Mouse (Mus musculus): Measurements from ENCODE around the gene Scaf1. TPM values are rescaled to one million over a fixed set of nuclear protein-coding genes. Genes with fewer than 3 reads are reported as not detected.

The Scaf1 gene
- total RNA-seq, 4 experiments from 2014 or later, result 163 to 173 (median 167) TPM

GRCm38 (mm10) chr7:45015344-45015956, 713 bp downstream of the Scaf1 start:
- DNase-seq (ENCODE audit: low spot score in 2 of 2), result no peak

DNA sequence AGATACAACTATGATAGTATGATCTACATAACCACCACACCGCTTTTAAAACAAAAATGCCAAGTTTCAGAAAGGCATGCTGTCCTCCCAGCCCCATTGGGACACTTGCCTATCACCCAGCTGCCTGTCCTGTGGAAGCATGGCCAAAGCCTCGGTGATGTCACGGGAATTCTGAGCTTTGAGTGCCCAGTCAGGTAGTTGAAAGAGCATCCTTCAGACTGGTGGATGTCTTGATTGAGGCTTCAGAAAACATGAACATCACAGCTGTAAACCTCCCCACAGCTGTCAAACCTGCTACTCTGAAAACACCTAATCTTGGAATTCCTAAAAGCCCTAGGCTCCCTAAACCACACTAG, 2.1 kb downstream of the Scaf1 start:
- no peak for DNase-seq (ENCODE audit: low spot score in 2 of 2)

GRCm38 (mm10) chr7:45013366-45014095, 2.6 kb downstream of the Scaf1 start:
- DNase-seq (ENCODE audit: low spot score in 2 of 2), result no peak

DNA sequence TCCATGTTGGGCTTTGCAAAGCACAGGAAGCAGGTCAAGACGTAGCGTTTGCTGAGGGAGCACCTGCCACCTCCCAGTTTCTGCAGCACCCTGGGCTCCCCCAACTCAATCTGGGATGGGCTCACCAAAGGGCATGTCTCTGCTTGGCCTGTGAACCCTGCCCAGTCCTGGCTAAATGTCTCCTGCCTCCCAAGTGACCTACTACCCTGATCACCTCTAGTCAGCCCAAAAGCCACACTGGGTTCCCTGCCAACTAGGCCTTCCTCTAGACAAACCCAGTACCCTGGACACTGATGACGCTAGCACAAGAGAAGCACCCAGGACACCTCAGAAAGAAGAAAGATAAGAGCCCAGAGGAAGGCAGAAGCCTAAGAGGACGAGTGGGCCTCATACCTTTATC, 3.3 kb downstream of the Scaf1 start:
- DNase-seq (ENCODE audit: low spot score in 2 of 2), result no peak

- no peak for DNase-seq (ENCODE audit: low spot score in 2 of 2)
Observed at GRCm38 (mm10) chr7:45012011-45012410, 4.2 kb downstream of the Scaf1 start.

- DNase-seq (ENCODE audit: low spot score in 2 of 2), result no peak
Observed at GRCm38 (mm10) chr7:45008411-45008810, 7.8 kb downstream of the Scaf1 start.

DNA sequence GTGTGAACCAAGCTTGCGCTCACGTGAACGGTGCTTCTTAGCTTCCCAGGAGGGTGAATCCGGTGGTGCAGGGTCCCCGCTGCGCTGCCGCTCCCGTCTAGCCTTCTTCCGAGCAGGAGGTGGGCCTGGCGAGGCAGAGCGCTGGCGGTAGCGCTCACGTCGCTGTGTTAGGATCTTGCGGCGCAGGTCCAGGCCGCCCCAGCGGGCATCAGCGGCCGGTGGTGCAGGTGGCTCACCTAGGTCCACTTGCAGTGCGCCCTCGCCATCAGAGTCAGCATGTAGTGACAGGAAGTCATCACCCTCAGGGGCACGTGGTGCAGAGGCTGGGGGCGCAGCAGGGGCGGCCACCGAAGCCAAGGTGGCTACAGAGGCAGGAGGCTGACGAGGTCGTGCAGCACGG, 8.3 kb downstream of the Scaf1 start:
- no peak for DNase-seq (ENCODE audit: low spot score in 2 of 2)

DNA sequence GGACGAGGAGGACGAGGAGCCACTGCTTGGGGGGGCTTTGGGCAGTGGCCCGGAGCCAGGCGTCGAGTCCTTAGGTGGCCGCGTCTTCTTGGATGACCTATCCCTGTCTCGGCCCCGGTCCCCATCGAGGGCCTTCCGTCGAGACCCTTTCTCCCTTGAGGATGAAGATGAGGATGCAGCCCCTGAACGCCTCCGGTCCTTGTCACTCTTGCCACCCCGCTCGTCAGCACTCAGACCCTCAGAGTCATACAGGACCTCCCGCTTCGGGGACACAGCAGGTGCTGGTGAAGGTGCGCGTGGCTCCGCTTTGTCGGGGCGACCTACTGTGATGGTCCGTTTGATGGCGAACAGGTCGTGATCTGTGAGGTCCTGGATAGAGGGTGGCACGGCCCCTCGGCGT, 9.0 kb downstream of the Scaf1 start:
- no peak for DNase-seq (ENCODE audit: low spot score in 2 of 2)

- no peak for DNase-seq (ENCODE audit: low spot score in 2 of 2)
Observed at GRCm38 (mm10) chr7:45006503-45006902, 9.7 kb downstream of the Scaf1 start.

DNA sequence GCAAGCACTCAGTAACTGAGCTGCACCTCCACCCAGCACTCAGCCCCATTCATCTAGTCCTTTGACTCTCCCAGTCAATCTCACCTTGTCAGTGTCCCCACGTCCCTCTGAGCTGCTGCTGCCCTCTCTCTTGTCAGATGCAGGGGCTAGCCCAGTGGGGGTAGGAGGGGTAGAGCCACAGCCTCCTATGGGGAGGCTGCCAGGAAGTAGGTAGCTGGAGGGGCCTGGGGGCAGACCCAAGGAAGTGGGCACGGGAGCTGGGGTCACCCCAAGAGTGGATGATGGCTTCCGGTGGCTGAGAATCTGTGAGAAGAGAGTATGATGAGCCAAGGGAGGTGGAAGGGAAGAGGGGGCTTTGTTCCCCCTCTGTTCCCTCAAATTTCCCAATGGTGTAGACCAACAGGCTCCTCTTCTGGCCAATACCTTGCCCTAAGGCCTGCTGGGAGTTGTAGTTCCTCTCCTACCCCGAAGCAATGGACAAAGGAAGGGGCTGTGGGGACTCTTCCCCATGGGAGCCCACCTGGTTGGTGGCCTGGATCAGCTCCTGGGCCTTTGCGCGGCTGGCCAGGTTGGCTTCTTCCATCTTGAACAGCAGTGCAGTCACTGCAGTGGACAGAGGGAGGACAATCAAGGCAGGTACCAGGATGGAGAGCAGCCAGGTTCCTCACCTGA, 10.7 kb downstream of the Scaf1 start:
- no peak for DNase-seq (ENCODE audit: low spot score in 2 of 2)

- no peak for DNase-seq (ENCODE audit: low spot score in 2 of 2)
Observed at GRCm38 (mm10) chr7:45004546-45004945, 11.6 kb downstream of the Scaf1 start.

DNA sequence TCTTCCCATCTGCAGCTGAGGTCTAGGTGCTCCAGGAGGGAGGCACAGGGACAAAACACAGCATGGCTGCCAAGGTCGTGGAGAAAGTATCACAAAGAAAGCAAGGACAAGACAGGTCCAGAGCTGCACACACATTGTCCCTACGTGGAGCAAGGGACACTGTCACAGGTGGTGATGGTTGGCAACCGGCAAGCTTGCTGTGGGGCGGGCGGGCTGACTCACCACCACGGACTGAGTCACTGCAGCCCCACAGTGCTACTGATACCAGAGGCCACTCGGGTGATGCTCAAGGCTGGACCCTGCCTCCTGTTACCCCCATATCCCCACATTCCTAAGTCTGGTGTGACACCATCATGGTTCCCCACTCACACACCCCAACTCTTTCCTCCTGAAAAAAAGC, 13.7 kb downstream of the Scaf1 start:
- DNase-seq (ENCODE audit: low spot score in 2 of 2), result no peak

DNA sequence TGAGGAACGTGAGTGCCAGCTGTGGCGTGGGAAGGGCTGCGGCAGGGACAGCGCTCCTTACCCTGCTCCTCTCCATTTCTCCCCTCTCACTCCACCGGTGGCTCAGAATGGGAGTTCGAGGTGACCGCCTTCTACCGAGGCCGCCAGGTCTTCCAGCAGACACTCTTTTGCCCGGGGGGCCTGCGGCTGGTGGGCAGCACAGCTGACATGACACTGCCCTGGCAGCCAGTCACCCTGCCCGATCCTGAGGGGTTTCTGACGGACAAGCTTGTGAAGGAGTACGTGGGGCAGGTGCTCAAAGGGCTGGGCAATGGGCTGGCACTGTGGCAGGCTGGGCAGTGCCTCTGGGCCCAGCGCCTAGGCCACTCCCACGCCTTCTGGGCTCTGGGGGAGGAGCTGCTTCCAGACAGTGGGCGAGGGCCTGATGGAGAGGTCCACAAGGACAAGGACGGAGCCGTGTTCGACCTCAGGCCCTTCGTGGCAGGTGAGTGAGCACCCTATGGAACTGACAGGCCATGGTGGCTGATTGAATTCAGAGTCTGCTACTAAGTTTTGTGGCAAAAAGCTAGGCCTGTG, 15.5 kb downstream of the Scaf1 start:
- DNase-seq (ENCODE audit: low spot score in 2 of 2), result no peak

DNA sequence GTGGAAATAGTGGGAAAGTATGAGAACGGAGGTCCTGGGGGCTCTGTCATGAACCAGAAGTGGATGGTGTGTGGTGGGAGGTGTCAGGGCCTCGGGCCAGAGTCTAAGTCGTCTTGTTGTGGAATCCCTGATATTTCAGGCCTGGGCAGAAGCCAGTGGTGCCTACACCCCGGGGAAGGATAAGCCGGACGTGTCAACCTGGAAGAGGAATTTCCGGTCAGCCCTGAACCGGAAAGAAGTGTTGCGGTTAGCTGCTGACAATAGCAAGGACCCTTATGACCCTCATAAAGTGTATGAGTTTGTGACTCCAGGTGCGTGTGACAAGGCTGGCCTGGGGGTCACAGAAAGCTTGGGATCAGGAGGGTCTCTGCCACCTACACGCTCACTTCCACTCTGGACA, 16.4 kb downstream of the Scaf1 start:
- no peak for DNase-seq (ENCODE audit: low spot score in 2 of 2)

DNA sequence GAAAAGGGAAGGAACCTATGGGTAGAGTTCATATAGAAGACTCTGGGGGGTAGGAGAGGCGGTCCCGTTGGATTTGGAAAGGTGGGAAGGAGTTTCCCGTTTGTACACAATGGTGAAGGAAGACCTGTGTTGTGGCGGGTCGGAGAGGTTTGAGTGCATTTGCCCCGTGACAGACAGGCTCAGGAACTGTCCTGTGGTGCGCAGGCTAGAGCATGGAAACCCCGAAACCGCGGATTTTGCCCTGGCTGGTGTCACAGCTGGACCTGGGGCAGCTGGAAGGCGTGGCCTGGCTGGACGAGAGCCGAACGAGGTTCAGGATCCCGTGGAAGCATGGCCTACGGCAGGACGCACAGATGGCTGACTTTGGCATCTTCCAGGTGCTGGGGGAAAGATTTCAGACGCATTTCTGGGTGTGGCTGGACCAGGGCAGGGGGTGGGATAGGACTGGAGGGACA, 17.6 kb downstream of the Scaf1 start, which contains the start of gene Bcl2l12:
TSS of gene Bcl2l12 (minus strand) at position 212 of the 455 bp plus-strand sequence.
- no peak for DNase-seq (ENCODE audit: low spot score in 2 of 2)

DNA sequence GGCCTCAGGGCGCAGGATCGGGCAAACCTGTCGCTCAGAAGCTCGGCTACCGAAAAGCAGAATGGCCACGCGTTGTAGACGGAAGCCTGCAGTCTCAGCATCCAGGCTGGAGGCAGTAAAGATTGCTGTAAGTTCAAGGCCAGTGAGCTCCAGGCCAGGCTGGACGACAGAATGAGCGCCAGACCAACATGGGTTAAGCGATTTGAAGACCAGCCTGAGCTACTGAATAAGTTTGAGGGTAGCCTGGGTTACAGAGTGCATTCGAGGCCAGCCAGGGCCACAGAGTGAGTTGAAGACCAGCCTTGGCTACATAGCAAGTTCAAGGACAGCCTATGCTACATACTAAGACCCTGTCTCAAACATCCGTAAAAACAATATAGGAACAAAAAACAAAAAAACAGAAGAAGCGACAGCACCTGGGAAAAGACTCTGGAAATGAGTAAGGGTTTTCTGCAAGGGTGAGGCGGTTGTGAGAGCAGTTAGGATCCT, 18.2 kb downstream of the Scaf1 start:
- no peak for DNase-seq (ENCODE audit: low spot score in 2 of 2)

- peak; percentile 94 to 95 for DNase-seq (ENCODE audit: low spot score in 2 of 2)
Observed at GRCm38 (mm10) chr7:44997231-44997939, 18.8 kb downstream of the Scaf1 start, which contains the start of gene Irf3. Irf3 (plus strand) TSS chr7:44997648.

DNA sequence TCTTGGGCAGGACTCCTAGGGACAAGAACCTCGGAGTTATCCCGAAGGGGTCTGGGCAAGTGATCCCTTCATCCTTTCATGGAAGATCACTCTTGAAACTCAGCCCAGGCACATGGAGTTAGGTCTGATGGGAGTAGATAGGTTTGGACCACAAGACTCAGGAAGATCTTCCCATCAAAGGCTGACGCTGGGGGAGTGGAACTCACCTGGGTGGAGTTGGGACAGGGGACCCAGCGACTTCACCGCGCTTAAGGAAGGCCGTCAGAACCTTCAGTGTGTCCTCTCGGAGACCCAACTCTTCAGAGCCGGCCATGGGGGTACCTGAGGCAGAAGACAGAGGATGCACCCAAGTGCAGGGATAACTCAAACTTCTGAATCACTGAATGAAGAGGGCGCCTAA, 19.5 kb downstream of the Scaf1 start:
- DNase-seq (ENCODE audit: low spot score in 2 of 2), result no peak

- no peak for DNase-seq (ENCODE audit: low spot score in 2 of 2)
Observed at GRCm38 (mm10) chr7:44986879-44987718, 29.1 kb downstream of the Scaf1 start.

GRCm38 (mm10) chr7:44986192-44986878, 29.8 kb downstream of the Scaf1 start, which contains the start of gene Prmt1:
Prmt1 (minus strand) TSS chr7:44986568.
- DNase-seq (ENCODE audit: low spot score in 2 of 2), result peak; percentile 99 to 100
